Mouse (Mus musculus) embryonic fibroblast, embryonic 13.5 days (primary cell): ENCODE results near the gene Xylt2.

Source experiments
- CTCF ChIP-seq: IDR thresholded peaks from 2 replicates; pipeline ENCODE4 v1.5.1; 2011; ENCODE audit warnings: mild to moderate bottlenecking, control low read depth, low read length, moderate library complexity, borderline replicate concordance; ENCODE audit not compliant: insufficient read depth
- POLR2A ChIP-seq: IDR thresholded peaks from 2 replicates; pipeline ENCODE4 v1.6.1; 2011; ENCODE audit warnings: low read depth, mild to moderate bottlenecking, control low read depth, low read length, moderate library complexity

GRCm38 (mm10) chr11:94687178-94687577 is 9.9 kb upstream of the Xylt2 start:
- TF ChIP-seq CTCF (no peak), POLR2A (no peak)
